Mouse (Mus musculus): ENCODE measurements at regions not wholly inside any gene's neighbourhood (a gene's known extent, or its start where the extent isn't known, plus 50 kb on each side); places are given as distances from the start of the nearest gene placed in this dataset.

DNA sequence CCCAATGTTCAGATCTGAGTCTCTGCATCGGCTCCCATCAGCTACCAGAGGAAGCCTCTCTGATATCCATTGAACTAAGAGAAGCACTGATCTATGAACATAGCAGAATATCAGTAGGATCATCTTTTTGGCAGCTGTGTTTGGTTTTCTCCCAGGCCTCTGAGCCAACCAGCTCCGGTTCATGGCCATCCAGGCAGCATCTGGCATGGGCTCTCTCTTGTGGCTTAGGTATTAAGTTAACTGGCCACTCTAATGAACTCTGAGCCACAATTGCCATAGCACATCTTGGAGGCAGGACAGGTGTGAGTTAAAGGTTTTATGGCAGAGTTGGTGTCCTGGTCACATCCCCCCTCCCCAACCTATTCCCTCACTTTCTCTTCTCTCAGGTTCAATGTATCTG, 90.2 kb upstream of the Ufm1 start:
- WGBS, result 90% methylated on average over 2 of the region's 2 CpGs
- no peak overlapping the region for H3K4me2 ChIP-seq (replicated peaks)
- ATAC-seq (ENCODE audit: insufficient number of reproducible peaks, low FRiP score, low TSS enrichment, low read depth), result no peak

DNA sequence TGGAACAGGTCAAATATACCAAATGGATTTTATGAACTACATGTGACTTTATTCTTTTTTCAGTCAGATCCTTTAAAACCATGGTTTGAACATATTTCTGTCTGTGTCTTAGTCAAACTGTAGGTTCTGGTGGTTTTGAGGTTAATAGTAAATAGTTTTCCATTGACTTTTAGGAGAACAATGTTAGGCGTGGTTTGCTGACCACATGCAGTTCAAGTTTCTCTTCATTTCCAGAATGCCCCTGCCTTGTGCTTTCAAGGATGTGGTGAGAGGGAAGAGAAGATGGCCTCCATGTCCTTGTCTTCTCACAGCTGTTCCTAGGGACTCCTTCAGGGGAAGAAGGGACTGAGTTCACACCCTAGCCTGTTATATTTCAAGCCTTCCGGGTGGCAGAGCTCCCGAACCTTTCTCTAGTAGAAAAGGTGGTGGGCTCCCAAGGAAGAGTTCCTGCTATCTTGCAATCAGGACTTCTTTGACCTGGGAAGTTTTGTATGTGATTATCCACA, 76.1 kb upstream of the Ufm1 start:
- H3K4me3 ChIP-seq (replicated peaks), result no peak overlapping the region
- ATAC-seq (ENCODE audit: insufficient number of reproducible peaks, low FRiP score, low TSS enrichment, low read depth), result no peak
- H3K27ac ChIP-seq (replicated peaks), result no peak overlapping the region
- H3K4me2 ChIP-seq (replicated peaks), result no peak overlapping the region
- no peaks in the 10 kb centered on the region for H3K4me1 ChIP-seq
- H3K36me3 ChIP-seq, result no peaks in the 10 kb centered on the region
- no peaks in the 10 kb centered on the region for H3K9me3 ChIP-seq (replicated peaks)
- H3K27me3 ChIP-seq, result no peaks in the 10 kb centered on the region
- 79% methylated on average over 3 of the region's 3 CpGs for WGBS
- H3K9ac ChIP-seq, result no peak overlapping the region

More for the DNA sequence above, 90.2 kb upstream of the Ufm1 start:
- H3K9ac ChIP-seq, result no peak overlapping the region
- H3K27me3 ChIP-seq, result no peaks in the 10 kb centered on the region
- H3K4me1 ChIP-seq, result no peaks in the 10 kb centered on the region
- no peak overlapping the region for H3K4me3 ChIP-seq (replicated peaks)
- H3K36me3 ChIP-seq, result no peaks in the 10 kb centered on the region
- H3K9me3 ChIP-seq (replicated peaks), result no peaks in the 10 kb centered on the region
- no peak overlapping the region for H3K27ac ChIP-seq (replicated peaks)

DNA sequence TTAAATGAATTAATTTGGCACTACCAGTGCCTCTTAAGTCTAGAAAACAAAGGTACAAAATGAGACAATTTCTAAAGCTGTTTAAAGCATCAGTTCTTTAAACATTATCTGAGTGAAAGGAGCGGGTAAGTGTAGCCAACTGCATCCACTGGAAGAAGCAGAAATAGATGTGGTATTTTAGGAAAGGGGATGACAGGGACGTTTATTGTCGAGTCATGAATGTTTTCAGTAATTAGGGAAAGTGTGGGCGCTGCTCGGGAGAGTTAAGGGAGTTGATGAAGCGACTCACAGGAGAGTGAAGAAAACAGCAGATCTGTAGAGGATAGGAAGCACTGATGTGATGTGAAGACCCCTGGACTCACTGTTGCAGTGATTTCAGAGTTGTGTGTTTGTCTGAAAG, 68.1 kb upstream of the Ufm1 start:
- Histone ChIP-seq H3K9ac (no peak overlapping the region), H3K36me3 (no peaks in the 10 kb centered on the region), H3K4me2 (replicated peaks) (no peak overlapping the region), H3K4me3 (replicated peaks) (no peak overlapping the region), H3K9me3 (replicated peaks) (no peaks in the 10 kb centered on the region), H3K27ac (replicated peaks) (no peak overlapping the region), H3K27me3 (no peaks in the 10 kb centered on the region), H3K4me1 (no peaks in the 10 kb centered on the region)
- 71% methylated on average over 6 of the region's 6 CpGs for WGBS
- ATAC-seq (ENCODE audit: insufficient number of reproducible peaks, low FRiP score, low TSS enrichment, low read depth), result no peak

DNA sequence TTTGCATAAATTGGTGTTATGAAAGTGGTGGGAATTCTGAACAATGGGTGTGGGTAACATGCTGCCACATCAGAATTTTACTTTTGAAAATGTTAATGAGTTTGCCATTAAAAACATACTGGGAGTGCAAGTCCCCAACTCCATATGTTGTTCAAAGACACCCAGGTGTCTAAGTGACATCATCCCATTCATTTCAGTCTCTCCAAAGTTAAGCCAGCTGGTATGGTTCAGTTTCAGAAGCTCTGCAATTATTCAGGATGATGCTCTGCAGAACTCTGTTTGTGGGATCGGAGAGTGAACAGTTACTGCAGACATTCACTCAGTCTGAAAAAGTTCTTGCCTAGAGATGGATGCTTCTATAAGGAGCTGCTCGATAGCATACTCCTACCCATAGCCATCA, 56.3 kb upstream of the Ufm1 start:
- no peak overlapping the region for H3K4me2 ChIP-seq (replicated peaks)
- H3K4me1 ChIP-seq, result no peaks in the 10 kb centered on the region
- no peaks in the 10 kb centered on the region for H3K27me3 ChIP-seq
- no peak overlapping the region for H3K27ac ChIP-seq (replicated peaks)
- 78% methylated on average over 2 of the region's 2 CpGs for WGBS
- no peak overlapping the region for H3K9ac ChIP-seq
- no peaks in the 10 kb centered on the region for H3K36me3 ChIP-seq
- no peak overlapping the region for H3K4me3 ChIP-seq (replicated peaks)
- no peaks in the 10 kb centered on the region for H3K9me3 ChIP-seq (replicated peaks)
- no peak for ATAC-seq (ENCODE audit: insufficient number of reproducible peaks, low FRiP score, low TSS enrichment, low read depth)

DNA sequence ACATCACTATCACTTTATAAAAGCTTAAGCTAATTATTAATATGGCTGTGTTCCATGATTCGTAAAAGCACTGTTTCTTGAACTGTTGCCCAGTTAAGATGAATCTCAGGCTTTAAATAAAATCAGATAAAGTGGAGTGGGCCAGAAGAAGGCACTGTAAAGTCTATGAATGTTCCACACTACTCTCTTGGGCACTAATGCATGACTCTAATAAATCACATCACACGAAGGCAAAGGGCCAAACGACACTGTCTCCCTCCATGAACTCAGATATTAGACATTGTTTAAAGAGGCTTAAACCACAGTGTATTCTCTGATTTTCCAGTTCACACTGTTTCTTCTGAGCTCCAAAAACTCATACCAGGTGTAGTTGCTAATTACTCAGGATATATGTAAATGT, 55.9 kb upstream of the Ufm1 start:
- 79% methylated on average over 3 of the region's 3 CpGs for WGBS

DNA sequence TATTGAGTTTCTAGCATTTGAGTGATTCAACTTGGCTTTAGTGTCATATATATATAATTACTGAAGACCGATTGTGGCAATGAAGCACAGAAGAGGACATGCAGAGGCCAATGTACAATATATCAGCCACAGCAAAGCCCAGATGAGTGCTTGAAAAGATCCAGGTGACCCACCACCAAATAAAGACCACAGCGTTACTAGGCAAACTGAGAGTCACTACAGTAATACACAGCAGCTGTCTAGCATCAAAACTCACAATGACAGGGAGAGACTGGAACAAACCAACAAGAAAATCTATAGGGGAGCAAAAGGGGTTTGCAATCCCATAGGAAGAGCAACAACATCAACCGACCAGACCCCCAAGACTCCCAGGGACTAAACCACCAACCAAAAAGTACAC, 54.3 kb upstream of the Ufm1 start:
- WGBS, result 88% methylated on average over 3 of the region's 3 CpGs
- H3K27ac ChIP-seq (replicated peaks), result no peak overlapping the region
- no peak overlapping the region for H3K9ac ChIP-seq
- no peak for ATAC-seq (ENCODE audit: insufficient number of reproducible peaks, low FRiP score, low TSS enrichment, low read depth)
- H3K4me1 ChIP-seq, result no peaks in the 10 kb centered on the region
- no peaks in the 10 kb centered on the region for H3K27me3 ChIP-seq
- no peak overlapping the region for H3K4me2 ChIP-seq (replicated peaks)
- no peak overlapping the region for H3K4me3 ChIP-seq (replicated peaks)
- no peaks in the 10 kb centered on the region for H3K36me3 ChIP-seq
- no peaks in the 10 kb centered on the region for H3K9me3 ChIP-seq (replicated peaks)

More for the DNA sequence above, 55.9 kb upstream of the Ufm1 start:
- H3K9ac ChIP-seq, result no peak overlapping the region
- no peaks in the 10 kb centered on the region for H3K36me3 ChIP-seq
- H3K27me3 ChIP-seq, result no peaks in the 10 kb centered on the region
- H3K4me3 ChIP-seq (replicated peaks), result no peak overlapping the region
- H3K9me3 ChIP-seq (replicated peaks), result no peaks in the 10 kb centered on the region
- H3K27ac ChIP-seq (replicated peaks), result no peak overlapping the region
- H3K4me1 ChIP-seq, result no peaks in the 10 kb centered on the region
- no peak overlapping the region for H3K4me2 ChIP-seq (replicated peaks)
- ATAC-seq (ENCODE audit: insufficient number of reproducible peaks, low FRiP score, low TSS enrichment, low read depth), result no peak

DNA sequence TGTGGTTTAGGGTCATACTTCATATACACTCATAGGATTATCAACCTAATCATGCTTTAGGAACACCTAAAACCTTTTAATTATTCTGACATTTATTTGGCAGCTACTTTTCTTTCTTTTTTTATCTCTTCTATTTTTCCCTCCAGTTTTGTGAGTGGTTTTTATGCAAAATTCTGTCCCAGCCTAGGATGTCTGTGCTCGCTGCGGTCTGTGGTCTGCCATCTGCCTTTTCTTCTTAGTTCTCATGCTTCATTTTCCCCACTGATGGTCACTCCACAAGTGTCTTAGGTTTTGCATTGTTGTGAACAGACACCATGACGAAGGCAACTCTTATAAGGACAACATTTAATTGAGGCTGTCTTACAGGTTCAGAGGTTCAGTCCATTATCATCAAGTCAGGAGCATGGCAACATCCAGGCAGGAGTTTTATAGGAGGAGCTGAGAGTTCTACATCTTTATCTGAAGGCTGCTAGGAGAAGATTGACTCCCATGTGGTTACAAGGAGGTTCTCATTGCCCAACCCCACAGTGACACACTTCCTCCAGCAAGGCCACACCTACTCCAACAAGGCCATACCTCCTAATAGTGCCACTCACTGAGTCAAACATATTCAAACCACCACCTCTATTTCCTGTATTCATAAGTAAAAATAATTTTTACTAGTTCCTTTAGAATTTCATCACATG, 50.5 kb upstream of the Ufm1 start:
- Histone ChIP-seq H3K9ac (no peak overlapping the region), H3K27ac (replicated peaks) (no peak overlapping the region), H3K4me2 (replicated peaks) (no peak overlapping the region), H3K36me3 (no peaks in the 10 kb centered on the region), H3K4me3 (replicated peaks) (no peak overlapping the region), H3K27me3 (no peaks in the 10 kb centered on the region), H3K4me1 (no peaks in the 10 kb centered on the region), H3K9me3 (replicated peaks) (no peaks in the 10 kb centered on the region)
- 82% methylated on average over 3 of the region's 3 CpGs for WGBS
- ATAC-seq (ENCODE audit: insufficient number of reproducible peaks, low FRiP score, low TSS enrichment, low read depth), result no peak

Measured in embryonic facial prominence, embryonic 15.5 days (tissue).